Mouse (Mus musculus) induced T-regulatory cell, adult 2 months (primary cell): Measurements from ENCODE around the gene Fanca.
A peak's percentile ranks its signal among the peaks of the same experiment; 100 is the strongest.
"Not testable (repeated sequence)": the region's sequence is repeated elsewhere in the genome, so short reads cannot be mapped to it uniquely, and the experiment has no call there.

Experiments used
- DNase-seq: peaks from one replicate; pipeline ENCODE4 v3.0.0-alpha.2; 2012; ENCODE audit warnings: low read depth

Fanca gene

DNA sequence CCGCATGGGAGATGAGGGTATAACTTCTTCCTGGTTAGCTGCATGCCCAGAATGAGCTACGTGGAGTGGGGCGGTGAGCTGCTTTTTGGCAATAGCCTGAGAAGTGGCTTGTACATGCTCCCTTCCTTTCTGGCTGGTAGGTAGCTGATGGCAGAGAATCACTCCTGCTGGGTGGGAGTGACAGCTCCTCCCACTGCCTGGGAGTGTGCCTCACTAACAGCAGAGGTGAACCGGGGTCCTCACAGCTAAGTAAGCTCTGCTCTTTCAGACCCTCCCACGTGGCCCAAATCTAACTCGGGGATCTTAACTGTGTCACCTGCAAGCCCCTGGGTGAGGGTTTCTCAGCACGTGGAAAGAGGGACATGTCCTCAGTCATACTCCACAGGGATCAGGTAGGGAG is 85.8 kb downstream of the Fanca start:
- DNase-seq = no peak

DNA sequence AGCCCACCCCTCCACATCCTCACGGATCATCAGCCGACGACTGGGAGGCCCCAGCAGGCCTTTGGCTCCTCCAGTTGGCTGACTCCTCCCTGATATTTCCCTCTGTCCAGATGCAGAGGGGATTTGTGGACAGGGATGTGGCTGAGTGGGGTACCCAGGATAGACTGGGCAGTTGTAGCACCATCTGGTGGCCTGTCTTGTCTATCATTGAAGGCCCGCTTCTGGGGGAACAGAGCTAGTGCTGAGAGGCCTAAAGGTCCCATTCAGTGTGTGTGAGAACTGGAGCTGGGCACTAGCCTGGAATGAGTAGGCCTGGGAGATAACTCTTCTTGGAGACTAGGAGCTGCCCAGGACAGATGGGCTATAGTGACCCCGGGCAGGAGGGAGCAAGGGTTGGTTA is 86.6 kb downstream of the Fanca start:
- DNase-seq = no peak

DNA sequence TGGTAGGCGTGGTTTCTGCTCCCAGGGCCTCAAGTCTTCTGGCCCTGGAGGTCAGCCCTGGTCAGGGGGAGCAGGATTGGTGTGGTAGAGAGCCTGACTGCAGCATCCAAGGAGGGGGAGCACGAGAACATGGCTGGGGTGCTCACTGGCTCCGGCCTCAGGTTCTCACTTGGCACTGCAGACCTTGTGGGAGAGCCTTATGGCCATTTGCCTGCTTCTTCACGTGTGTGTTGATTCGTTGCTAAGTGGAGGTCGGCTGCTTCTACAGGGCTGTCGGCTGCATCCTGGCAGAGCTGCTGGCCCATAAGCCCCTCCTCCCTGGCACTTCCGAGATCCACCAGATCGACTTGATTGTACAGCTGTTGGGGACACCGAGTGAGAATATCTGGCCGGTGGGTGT is 88.0 kb downstream of the Fanca start:
- not testable (repeated sequence) for DNase-seq

DNA sequence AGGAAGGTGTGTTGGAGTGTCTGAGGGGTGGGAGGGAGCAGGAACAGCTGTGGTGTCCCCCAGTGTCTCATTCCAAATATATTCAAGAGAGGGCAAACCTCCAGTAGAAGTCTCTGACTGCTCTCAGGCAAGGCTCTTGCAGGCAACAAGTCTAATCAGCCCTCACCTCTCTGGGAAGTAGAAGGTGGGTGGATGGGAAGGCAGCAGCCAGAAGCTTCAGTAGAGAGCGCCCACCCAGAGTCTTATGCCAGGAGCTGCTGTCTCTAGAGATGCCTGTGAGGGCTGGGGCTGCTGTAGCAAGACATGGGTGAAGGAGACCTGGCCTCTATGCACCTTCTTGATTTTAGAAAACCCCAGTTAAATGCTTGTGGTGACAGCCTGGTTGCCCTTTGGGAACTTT is 90.0 kb downstream of the Fanca start:
- no peak for DNase-seq

DNA sequence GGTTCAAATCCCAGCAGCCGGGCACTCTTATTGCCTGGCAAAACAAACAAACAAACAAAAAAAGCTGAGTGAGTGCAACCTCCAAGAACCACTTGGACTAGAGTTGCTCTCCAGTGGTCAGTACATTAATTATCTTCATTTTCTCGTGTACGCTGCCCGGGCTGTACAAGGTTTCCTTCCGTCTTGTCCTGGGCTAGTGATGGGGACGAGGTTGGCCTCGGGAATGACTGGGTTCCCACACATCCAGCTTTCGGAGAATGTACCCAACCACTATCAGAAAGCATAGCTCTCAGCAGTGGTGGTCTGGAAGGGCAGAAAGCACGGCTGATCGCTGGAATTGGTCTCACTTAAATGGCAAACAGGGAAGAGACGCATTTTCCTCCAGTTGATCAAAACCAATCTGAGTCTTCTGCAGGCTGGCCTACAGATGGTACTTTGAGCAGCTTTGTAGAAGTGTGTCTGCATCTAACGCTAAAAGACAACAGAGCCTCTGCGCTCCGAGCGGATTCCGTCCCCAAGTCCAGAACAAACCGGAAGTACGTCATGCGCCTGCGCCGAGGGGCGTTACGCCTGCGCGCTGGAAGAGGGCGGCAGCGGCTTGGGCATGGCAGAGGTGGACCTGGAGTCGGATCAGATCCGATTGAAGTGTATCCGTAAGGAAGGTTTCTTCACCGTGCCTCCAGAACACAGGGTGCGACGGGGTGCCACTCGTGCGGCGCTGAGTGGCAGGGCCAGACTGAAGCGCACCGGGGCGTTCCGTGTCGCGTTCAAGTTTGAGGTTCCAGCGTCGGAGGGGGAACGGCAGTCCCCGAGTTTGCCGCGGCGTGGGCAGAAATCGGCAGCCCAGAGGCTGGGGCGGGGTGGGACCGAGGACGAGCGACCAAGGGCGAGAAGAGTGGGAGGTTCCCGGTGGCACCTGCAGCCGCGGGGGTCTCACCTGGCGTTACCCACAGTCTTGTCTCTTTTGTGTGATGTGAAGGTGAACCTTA is 93.8 kb downstream of the Fanca start, which contains the start of gene Cdk10:
Cdk10 (plus strand) TSS at position 565 of the 989 bp plus-strand sequence.
- DNase-seq = peak; percentile 96

DNA sequence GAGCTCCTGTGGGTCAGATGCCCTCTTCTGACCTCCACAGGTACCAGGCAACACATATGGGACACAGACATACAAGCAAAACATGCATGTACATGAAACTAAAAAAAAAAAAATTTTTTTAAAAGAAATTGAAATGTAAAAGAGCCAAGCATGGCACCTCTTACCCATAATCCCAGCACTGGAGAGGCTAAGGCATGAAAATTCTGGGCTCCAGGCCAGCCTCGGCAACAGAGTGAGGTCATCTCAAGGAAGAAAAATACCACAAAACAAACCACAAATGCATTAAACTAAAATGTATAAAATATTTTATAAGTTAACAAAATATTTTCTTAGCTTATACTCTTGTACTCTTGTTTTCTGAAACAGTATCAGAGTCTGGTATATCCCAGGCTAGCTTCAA is 97.5 kb downstream of the Fanca start:
- DNase-seq = no peak
